Mouse (Mus musculus) T-helper 17 cell (primary cell): ENCODE measurements around the gene Lrrc2.

ENCODE experiments used
- in situ Hi-C, 2 experiments: fragments of 300-600 bp; cut with MboI, MseI; formaldehyde crosslinking; loops; 1 replicate in 1 of 2; 2 replicates in 1 of 2; pipeline ENCODE4 v1.15.1; 2025; ENCODE audit warnings: high pct_unique_total_duplicates in 2 of 2

The Lrrc2 gene

GRCm38 (mm10) chr9:110946548-110947044 is 4.7 kb upstream of the Lrrc2 start:
- in situ Hi-C loops: no loop called here

DNA sequence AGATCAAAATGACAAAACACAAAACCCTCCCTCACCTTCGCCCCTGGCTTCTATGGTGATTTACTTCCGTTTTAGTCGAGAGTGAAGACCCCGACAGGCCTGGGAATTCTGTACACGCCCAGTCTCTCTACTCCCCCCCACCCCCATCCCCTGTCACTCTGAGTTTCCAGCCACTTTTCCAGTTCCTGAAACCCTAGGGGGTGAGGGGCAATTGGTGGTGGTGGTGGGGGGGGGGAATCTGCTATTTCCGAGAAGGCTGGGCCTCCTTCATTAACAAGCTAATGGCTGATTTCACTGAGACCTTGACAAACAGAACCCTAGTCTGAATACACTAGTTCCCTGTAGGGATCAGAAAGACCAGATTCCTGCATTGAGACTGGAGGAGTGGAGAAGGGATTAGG is 4.1 kb upstream of the Lrrc2 start:
- in situ Hi-C loops: no loop called here

- in situ Hi-C loops: no loop called here
Observed at GRCm38 (mm10) chr9:110947900-110948299, 3.4 kb upstream of the Lrrc2 start.

GRCm38 (mm10) chr9:110948813-110949310 is 2.5 kb upstream of the Lrrc2 start:
- in situ Hi-C loops: no loop called here

GRCm38 (mm10) chr9:110950109-110950508 is 1.2 kb upstream of the Lrrc2 start:
- in situ Hi-C loops: no loop called here

- in situ Hi-C loops: no loop called here
Observed at GRCm38 (mm10) chr9:110951866-110952265, 521 bp downstream of the Lrrc2 start.

- in situ Hi-C loops: no loop called here
Observed at GRCm38 (mm10) chr9:110952398-110952797, 1.1 kb downstream of the Lrrc2 start.

GRCm38 (mm10) chr9:110952931-110953549 is 1.7 kb downstream of the Lrrc2 start:
- in situ Hi-C loops: no loop called here

DNA sequence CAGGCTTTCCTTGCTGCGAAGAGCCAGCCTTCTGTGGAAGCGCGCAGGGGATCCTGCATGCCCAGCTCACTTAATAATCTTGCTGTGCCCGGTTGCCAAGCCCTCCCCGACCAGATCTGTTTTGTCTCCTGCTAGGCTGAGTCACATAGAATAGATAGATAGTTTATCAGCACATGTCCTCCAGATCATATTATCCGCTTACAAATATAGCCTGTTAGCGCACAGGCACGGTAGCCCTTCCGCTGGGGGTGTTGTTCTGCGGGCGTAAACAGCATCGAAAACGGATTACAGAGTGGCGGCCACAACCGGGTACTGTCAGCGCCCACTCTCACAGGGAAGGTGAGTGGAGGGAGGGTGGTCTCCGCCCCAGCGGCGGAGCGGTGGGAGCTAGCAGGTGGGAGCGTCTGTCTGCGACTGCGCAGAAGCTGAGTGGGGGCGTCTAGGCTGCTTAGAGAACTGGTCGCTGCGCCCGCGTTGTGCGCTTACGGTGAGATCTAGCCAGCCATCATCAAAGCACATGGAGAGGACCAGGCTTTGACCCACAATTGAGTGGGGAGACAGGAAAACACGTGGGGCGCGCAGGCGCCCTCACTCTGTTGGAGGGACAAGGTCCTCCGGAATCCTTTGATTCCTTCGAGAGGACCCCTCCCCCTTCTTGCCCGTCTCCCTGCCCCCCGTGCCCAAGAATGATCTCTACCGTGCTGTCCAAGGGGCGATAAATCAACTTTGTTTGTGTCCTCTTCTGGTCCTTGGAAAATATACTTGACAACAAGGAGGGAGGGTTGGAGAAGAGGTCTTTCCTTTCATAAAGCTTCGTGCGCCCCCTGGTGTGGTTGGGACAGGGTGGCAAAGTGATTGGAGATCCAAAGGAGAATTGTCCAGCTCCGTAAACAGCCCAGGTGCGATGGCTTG is 2.5 kb downstream of the Lrrc2 start:
- in situ Hi-C loops: no loop called here

DNA sequence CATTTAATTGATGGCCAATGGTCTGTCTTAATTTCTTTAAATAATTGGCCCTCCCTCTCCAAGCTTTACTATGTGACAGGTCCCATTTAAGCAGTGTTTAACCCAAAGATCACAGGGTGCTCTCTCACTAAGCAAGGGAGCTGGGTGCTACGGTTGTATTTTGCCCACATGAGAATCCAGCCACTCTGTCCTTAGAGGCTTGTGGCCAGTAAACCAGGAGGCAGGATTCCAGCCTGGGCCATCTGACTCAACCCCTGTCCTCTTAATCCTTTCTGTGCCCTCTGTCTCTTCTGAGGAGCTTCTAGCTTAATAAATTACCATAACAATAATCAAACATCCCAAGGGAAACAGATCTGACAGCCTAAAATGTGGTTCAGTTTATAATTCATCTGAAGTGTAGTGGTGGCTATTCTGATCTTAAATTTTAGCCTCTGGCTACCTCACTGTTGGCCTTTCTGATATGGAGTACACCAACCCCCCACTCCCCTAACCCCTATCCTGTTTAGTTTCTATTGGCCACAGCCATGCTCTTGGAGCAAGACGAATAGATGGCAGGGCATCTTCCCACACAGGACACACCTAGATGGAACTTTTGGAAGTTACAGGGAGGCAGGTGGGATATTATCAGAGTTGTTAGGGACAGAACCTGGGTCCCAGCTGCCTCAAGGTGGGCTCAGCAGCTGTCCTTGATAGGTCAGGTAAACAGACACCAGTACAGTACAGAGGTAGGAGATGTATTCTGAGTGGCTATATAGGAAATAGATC is 3.5 kb downstream of the Lrrc2 start:
- in situ Hi-C loops: no loop called here

DNA sequence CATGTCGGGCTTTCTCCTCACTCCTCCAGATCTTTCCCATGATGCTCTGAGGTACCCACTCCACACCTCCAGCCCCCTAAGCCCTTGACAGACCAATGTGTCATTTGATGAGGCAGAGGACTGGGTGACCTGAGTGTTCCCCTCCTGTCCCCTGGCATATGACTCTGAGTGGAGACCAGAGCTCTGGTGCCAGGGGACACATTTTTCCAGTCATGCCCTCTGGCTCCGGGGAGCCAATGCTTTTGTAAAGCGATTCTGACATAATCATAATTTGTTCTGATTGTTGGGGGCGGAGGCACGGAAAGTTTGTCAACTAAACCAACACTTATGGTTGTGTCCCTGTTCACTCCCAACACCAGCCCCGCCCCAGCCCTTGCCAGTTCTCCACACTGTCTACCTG is 4.6 kb downstream of the Lrrc2 start:
- in situ Hi-C loops: no loop called here

DNA sequence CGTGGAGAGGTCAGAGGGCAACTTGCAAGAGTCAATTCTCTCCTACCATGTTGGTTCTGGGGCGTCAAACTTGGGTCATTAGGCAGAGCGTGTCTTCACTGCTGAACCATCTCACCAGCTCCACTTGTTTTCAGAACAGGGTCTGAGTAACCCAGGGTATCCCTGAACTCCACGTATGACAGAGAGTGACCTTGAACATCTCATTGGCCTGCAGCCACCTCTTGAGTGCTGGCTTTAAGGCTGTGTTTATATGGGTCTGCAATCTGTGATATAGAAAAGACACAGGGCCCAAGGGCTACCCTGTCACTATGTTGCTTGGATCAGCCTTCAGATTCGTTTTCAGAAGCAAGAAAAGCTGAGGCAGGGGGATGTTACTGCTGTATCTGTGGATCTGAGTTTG is 8.3 kb downstream of the Lrrc2 start:
- in situ Hi-C loops: no loop called here

DNA sequence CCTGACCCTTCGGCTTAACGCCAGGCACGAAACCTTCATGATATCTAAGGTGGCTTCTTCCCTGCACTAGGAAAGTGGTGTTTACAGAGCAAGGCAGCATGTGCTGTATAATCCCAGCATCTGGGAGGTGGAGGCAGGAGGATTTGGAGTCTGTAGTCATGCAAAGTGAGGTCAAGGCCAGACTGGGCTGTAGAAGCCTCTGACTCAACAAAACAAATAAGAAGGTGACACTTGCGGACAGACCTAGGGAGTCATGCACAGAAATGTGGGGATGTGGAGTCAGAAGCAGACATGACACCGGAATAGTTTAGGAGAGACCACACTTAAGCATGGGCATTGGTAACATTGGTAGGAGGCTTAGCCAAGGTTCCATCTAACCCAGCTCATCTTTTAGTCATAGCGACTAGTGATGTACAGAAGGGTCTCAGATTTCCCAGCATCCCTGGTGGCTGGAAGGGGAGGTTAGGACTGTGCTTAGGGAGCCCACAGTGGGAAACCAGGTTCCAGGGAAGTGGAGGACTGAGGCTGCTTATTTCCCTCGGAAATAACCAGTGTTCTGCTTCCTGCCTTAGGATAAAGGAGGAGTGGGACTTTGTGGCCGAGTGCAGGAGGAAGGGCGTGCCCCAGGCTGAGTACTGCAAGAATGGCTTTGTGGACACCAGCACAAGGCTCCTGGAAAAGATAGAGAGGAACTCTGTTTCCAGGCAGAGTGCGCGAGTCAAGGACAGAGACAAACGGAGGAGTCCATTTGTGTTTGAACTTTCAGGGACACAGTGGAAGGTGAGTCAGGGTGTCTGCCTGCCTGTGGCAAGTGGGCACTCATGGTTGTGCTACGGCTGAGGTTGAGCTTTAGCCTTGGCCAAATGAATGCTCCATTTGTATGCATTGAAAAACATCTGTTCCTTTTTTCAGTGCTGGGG is 9.1 kb downstream of the Lrrc2 start:
- in situ Hi-C loops: no loop called here

DNA sequence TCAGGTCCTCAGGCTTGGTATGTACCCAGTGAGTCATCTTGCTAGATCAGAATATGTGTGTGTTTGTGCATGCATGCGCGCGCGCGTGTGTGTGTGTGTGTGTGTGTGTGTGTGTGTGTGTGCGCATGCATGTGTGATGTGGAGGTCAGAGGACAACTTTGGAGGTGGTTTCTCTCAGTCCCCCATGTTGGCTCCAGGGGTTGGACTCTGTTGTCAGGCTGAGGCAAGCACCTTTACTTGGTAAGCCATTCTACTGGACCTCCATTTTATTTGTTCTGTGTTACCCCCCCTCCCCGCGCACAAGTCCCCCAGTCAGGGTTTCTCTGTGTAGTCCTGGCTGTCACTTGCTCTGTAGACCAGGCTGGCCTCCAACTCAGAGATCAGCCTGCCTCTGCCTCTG is 10.0 kb downstream of the Lrrc2 start:
- in situ Hi-C loops: no loop called here

DNA sequence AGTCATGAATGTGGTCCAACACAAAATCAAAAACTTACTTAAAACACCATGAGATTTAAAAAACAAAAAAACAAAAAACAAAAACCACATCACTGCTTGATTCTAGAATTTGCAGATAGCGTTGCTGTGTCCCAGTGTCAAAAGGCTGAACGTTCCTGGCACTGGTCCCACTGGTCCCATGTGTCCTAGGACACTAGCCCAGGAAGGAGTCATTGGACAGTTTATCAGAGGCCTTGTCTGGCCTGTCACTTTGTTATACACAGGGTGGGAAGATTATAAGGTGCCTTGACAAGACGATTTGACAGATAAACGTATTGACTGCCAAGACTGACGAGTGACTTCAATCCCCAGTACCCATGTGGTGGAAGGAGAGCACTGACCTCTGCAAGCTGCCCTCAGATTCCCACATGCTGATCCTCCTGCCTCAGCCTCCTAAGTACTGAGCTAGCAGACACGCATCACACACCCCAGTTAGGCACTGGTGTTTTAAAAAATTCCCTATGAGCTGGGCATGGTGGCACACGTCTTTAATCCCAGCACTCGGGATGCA is 12.3 kb downstream of the Lrrc2 start:
- in situ Hi-C loops: no loop called here

DNA sequence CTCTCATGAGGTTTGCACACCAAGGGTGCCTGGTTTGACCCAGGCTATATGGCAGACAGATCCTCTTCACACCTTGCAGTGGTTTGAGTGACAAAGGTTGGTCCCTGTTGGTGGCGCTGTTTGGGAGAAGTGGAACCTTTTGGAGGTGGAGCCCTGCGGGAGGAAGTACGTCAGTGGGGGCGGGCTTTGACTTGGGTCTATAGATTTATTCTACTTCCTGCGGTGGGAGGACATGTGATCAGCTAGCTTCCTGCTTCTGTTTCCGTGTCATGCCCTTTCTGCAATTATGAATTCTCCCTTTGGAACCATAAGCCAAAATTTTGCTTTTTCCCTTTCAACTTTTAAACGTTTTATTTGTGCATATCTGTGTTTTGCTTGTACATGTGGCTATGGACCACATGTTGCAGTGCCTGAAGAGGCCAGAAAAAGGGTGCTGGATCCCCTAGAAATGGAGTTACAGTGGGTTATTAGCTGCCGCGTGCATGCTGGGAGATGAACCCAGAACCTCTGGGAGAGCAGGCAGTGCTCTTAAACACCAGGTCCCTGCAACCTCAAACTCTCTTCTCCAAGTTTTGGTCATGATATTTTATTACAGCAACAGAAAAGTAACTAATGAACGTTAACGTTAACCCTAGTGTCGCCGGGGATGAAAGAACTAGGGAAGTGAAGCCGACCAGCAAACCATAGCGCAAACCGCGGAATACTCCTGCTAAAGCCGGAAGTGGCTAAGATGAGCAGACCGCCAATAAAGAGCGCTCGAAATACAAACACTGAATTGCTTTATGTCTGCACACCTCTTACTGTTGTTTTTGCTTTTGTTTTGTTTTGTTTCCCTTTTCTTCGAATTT is 13.9 kb downstream of the Lrrc2 start:
- in situ Hi-C loops: no loop called here

- in situ Hi-C loops: no loop called here
Observed at GRCm38 (mm10) chr9:110965910-110966231, 14.5 kb downstream of the Lrrc2 start.

- in situ Hi-C loops: no loop called here
Observed at GRCm38 (mm10) chr9:110979411-110979810, 28.1 kb downstream of the Lrrc2 start.

DNA sequence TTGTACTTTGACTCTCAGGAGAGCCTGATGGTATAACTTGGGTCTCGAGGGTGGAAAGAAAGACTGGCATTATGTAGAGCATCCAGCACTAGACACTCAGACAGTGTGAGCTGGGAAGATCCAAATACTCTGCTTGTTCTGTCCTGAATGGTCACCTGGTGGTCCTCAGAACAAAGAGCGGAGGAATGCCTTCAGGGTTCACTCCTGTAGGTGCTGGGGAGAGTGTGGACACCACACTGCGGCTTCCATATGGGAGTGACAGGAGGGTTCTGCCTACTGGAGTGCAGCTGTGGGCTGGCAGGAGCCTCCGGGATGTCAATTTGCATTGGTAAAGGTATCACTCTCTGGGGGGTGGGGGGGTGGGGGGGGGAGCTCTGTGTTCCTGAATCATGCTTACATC is 31.0 kb downstream of the Lrrc2 start:
- in situ Hi-C loops: no loop called here

- in situ Hi-C loops: no loop called here
Observed at GRCm38 (mm10) chr9:110984096-110984495, 32.8 kb downstream of the Lrrc2 start.
